Mouse (Mus musculus) brown adipose tissue, adult 24 weeks (tissue): ENCODE results near the gene Tbc1d30. TPM values are rescaled to one million over a fixed set of nuclear protein-coding genes. Genes with fewer than 3 reads are reported as not detected.

ENCODE experiments used
- H3K27ac ChIP-seq: fragments of 200-500 bp; replicated peaks from 2 replicates; pipeline ENCODE4 v1.5.1; 2012; ENCODE audit warnings: low read depth, mild to moderate bottlenecking, low read length
- H3K4me1 ChIP-seq: fragments of 200-500 bp; 2 replicates; pipeline ENCODE4 v1.6.1; 2012; ENCODE audit warnings: low read length, mixed read lengths; ENCODE audit not compliant: control insufficient read depth, insufficient read depth, insufficient read length
- H3K4me3 ChIP-seq: fragments of 200-500 bp; 2 replicates; pipeline ENCODE4 v1.5.1; 2012; ENCODE audit warnings: low read depth, mild to moderate bottlenecking, low read length, moderate library complexity; ENCODE audit not compliant: insufficient read depth
- polyA plus RNA-seq: library from polyadenylated mRNA; stranded (reverse); fragments of >200 nt; gene quantifications from 2 replicates; pipeline ENCODE4 v1.2.4, GENCODE M21; 2012; ENCODE audit not compliant: missing spikeins, insufficient read depth, insufficient read length

The Tbc1d30 gene
- 0.24 TPM in 1 of 2 replicates, not detected in the other for polyA plus RNA-seq

DNA sequence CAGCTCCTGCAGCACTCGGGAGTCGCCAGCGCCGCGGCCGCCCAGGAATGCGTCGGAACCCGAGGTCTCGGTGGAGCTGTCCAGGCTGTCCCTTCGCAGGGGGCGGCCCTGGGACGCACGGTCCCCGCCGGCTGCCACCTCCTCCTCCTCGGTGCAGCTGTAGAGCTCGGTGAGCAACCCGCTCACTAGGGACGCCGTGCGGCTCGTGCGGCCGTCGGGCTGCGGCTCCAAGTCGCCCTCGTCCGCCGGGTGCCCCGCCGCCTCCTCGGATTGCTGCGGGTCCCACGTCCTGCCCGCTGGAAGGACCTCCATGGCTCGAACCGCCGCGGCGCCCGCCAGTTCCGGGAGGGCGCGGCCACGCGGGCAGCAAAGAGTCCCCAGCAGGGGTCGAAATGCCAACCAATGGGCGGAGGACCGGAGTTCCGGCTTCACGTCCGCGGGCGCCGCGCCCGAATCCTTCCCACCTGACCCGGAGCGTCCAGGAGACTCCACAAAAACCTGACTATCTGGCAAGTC is at the start of gene Tbc1d30:
Gene Tbc1d30 (minus strand): TSS at position 213 of the 516 bp plus-strand sequence.
- Histone ChIP-seq H3K27ac (no peak within 1 kb of the TSS), H3K4me1 (no peaks in the 10 kb centered on the region; the same call in 1 of the 2 replicates), H3K4me3 (peak within 1 kb of the TSS; percentile 74)

- Histone ChIP-seq H3K4me1 (no peaks in the 10 kb centered on the region), H3K4me3 (no peak overlapping the region), H3K27ac (no peak overlapping the region)
These were observed 47.5 kb upstream of the Tbc1d30 start for GRCm38 (mm10) chr10:121398599-121398998.

DNA sequence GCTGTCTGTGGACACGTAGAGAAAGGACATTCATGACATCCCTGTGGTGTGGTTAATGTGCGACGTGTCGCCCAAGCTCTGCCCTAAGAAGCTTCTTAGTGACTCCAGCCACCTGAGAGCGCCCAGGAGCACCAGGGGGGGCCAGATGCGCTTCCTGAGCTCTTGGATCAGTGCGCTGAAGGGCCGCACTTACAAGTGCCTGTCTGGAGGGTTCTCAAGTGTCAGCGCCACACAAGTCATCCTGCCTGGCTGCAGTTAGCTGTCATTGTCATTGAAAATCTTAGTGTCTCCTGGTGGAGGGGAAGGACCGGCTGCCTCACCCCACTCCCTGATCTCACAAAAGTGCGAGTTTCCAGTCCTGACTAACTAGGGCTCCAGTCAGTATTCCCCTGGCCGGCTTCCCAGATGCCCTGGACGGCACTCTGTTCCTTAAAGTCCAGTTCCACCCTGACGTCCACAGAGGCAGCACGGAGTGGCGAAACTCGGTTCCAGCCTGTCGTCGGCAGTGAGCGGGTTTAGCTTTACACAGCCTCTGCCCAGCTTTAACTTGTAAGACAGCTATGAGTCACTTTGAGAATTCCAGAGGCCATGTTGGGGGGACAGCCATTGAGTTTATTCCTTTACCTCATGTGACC is 44.6 kb upstream of the Tbc1d30 start:
- no peak overlapping the region for H3K27ac ChIP-seq
- H3K4me1 ChIP-seq, result no peaks in the 10 kb centered on the region
- H3K4me3 ChIP-seq, result no peak overlapping the region

DNA sequence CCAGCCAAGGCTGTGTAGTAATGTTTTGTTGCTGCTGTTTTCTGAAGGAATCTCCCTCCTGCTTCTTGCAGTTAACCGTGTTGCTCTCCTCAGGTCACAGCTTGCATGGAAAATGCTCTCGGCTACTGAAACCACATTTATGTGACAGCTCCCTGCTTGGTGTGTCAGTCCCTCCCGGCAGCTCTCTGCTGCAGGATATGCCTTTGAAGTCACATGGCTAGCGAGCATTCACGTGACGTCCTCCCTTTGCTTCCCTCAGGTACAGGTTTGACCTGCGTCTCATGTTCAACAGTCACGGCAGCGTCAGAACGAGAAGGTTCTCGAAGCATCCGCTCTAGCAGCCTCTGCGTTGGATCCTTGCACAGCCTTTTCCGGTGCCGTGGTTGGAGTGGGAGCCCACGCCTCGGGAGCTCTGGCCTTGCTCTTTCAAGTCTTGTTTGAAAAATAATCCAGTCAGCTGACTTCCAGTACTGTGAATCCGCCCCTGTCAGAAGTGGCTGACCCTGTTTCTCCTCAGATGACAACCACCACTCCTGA is 43.8 kb upstream of the Tbc1d30 start:
- H3K27ac ChIP-seq, result no peak overlapping the region
- H3K4me1 ChIP-seq, result no peaks in the 10 kb centered on the region
- H3K4me3 ChIP-seq, result no peak overlapping the region

GRCm38 (mm10) chr10:121394270-121394669 is 43.2 kb upstream of the Tbc1d30 start:
- H3K4me1 ChIP-seq, result no peaks in the 10 kb centered on the region
- H3K27ac ChIP-seq, result no peak overlapping the region
- no peak overlapping the region for H3K4me3 ChIP-seq

GRCm38 (mm10) chr10:121391901-121392300 is 40.8 kb upstream of the Tbc1d30 start:
- Histone ChIP-seq H3K27ac (no peak overlapping the region), H3K4me3 (no peak overlapping the region), H3K4me1 (no peaks in the 10 kb centered on the region)

DNA sequence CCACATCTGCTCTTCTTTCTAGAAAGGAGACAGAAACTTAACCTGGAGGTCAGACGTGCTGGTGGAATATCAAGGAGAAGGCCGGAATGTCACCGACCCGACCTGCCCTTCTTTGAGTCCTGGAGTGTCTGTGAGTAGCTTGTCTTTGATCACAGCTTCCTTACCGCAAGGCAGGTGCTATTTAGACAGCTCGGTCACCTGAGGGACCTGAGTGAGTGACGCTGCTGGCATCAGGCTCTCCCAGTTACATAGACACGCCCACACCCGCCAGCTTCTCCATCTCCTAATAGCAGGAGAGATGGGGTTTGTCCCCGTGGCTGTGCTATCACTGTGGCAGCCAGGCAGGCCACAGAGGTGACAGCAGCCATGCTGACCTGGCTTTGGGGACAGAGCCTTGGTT is 39.5 kb upstream of the Tbc1d30 start:
- Histone ChIP-seq H3K4me1 (no peaks in the 10 kb centered on the region), H3K27ac (no peak overlapping the region), H3K4me3 (no peak overlapping the region)

DNA sequence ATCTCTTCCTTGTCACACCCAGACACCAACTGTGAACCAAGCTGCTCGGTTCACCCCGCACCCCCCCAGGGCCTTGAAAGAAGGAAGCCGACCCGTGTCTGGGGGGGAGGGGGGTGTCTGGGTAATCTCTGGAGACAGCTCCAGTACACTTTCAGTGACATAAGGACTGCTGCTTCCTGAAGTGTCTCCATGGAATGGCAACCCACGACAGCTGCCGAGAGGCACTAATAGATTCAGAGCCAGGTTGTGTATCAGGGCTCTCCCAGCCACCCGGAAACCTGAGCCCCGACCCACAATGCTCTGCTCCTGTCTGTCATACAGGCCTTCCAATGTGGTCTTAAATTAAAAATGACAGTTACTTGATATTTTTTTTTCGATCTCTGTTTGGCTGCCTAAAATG is 35.3 kb upstream of the Tbc1d30 start:
- Histone ChIP-seq H3K4me3 (no peak overlapping the region), H3K27ac (no peak overlapping the region), H3K4me1 (no peaks in the 10 kb centered on the region)

DNA sequence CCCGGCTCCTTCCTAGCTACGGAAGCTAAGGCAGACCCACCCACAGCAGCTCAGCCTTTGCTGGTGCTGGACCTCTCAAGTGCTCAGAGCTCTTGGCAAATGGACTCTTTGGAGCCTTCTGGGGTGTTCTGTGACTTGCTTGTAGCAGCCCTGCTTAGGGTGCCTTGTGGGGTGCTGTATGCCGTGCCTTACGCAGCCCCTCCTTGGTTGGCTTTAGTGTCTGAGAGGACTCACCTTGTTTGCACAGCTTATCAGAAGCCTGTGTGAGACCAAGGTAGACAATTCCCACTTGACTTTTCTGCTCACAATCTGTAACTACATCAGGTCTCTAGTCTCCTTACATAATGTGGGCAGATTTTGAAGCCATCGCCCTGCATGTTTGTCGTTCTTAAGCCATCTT is 34.6 kb upstream of the Tbc1d30 start:
- Histone ChIP-seq H3K4me1 (no peaks in the 10 kb centered on the region), H3K27ac (no peak overlapping the region), H3K4me3 (no peak overlapping the region)

DNA sequence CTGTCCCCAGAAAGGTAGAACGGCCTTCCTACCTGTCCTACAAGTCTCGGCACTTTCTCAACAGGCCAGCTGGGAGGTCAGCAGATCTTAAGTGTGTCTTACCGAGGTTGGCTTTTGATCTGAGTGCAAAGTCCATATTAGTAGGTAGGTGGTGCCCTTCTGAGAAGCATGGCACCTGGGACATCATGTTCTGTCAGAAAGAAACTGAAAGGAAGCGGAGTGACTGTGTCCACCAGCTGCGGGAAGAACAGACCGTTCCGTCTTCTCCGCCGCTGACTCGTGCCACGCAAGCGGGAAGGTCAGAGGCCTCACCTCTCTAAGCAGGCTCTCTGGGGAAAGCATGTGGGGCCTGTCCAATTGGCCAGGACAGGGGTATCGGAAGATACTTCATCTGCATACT is 33.6 kb upstream of the Tbc1d30 start:
- Histone ChIP-seq H3K4me3 (no peak overlapping the region), H3K4me1 (no peaks in the 10 kb centered on the region), H3K27ac (no peak overlapping the region)

- Histone ChIP-seq H3K4me1 (no peaks in the 10 kb centered on the region), H3K4me3 (no peak overlapping the region), H3K27ac (no peak overlapping the region)
These were observed 30.2 kb upstream of the Tbc1d30 start for GRCm38 (mm10) chr10:121381280-121381679.

DNA sequence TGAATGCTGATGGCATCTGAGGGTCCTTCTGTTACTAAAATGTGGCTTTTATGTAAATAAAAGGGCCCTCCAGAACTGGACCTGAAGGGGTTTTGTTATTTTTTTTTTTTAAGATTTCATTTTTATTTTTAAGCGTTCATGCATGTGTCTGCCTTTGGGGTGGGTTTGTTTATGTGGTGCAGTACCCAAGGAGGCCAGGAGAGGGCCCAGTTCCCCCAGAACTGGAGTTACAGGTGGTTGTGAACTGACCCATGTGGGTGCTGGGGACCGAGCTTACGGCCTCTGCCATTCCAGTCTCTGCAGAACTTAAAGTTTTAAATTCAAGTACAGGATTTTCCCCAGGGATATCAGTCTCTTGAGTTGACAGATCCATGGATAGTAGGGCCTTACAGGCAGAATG is 28.3 kb upstream of the Tbc1d30 start:
- no peaks in the 10 kb centered on the region for H3K4me1 ChIP-seq
- no peak overlapping the region for H3K27ac ChIP-seq
- H3K4me3 ChIP-seq, result no peak overlapping the region

GRCm38 (mm10) chr10:121376530-121377271 is 25.6 kb upstream of the Tbc1d30 start:
- Histone ChIP-seq H3K27ac (no peak overlapping the region), H3K4me3 (no peak overlapping the region), H3K4me1 (no peaks in the 10 kb centered on the region)

GRCm38 (mm10) chr10:121375649-121376493 is 24.8 kb upstream of the Tbc1d30 start:
- no peak overlapping the region for H3K4me3 ChIP-seq
- H3K27ac ChIP-seq, result no peak overlapping the region
- no peaks in the 10 kb centered on the region for H3K4me1 ChIP-seq
